Mouse (Mus musculus) R1 (cell line): ENCODE results near the gene Chchd5.
A peak's percentile ranks its signal among the peaks of the same experiment; 100 is the strongest.

Experiments
- DNase-seq: peaks from one replicate; pipeline ENCODE4 v3.0.0-alpha.2; 2018; ENCODE audit warnings: low read depth, low spot score

Chchd5 gene

GRCm38 (mm10) chr2:129129412-129129929, at the start of gene Chchd5:
TSS of gene Chchd5 (plus strand) at chr2:129129700.
- peak; percentile 100 for DNase-seq

- no peak for DNase-seq
Observed at GRCm38 (mm10) chr2:129081097-129081496, 48.4 kb upstream of the Chchd5 start.

GRCm38 (mm10) chr2:129083514-129083913, 46.0 kb upstream of the Chchd5 start:
- no peak for DNase-seq

GRCm38 (mm10) chr2:129084959-129085358, 44.5 kb upstream of the Chchd5 start:
- peak; percentile 50 for DNase-seq

GRCm38 (mm10) chr2:129087520-129087919, 42.0 kb upstream of the Chchd5 start:
- DNase-seq = no peak

- DNase-seq = no peak
Observed at GRCm38 (mm10) chr2:129090370-129090769, 39.1 kb upstream of the Chchd5 start.

- no peak for DNase-seq
Observed at GRCm38 (mm10) chr2:129092810-129093209, 36.7 kb upstream of the Chchd5 start.

- peak; percentile 23 for DNase-seq
Observed at GRCm38 (mm10) chr2:129093926-129094724, 35.4 kb upstream of the Chchd5 start.

GRCm38 (mm10) chr2:129100784-129101310, 28.7 kb upstream of the Chchd5 start, which contains the start of gene Polr1b:
TSS of gene Polr1b (plus strand) at chr2:129100995.
- DNase-seq = peak; percentile 98

GRCm38 (mm10) chr2:129112924-129113323, 16.6 kb upstream of the Chchd5 start:
- no peak for DNase-seq

- DNase-seq = no peak
Observed at GRCm38 (mm10) chr2:129115706-129116367, 13.7 kb upstream of the Chchd5 start.

GRCm38 (mm10) chr2:129116368-129116739, 13.1 kb upstream of the Chchd5 start:
- DNase-seq = no peak

GRCm38 (mm10) chr2:129118061-129118460, 11.4 kb upstream of the Chchd5 start:
- DNase-seq = no peak

GRCm38 (mm10) chr2:129121986-129122385, 7.5 kb upstream of the Chchd5 start:
- DNase-seq = peak; percentile 44

GRCm38 (mm10) chr2:129129987-129130545, 566 bp downstream of the Chchd5 start:
- DNase-seq = peak; percentile 44

- DNase-seq = no peak
Observed at GRCm38 (mm10) chr2:129130776-129131175, 1.3 kb downstream of the Chchd5 start.

GRCm38 (mm10) chr2:129132231-129132630, 2.7 kb downstream of the Chchd5 start:
- DNase-seq = no peak

- DNase-seq = no peak
Observed at GRCm38 (mm10) chr2:129133006-129133805, 3.7 kb downstream of the Chchd5 start.

GRCm38 (mm10) chr2:129139906-129140305, 10.4 kb downstream of the Chchd5 start:
- DNase-seq = no peak

- DNase-seq = peak; percentile 91
Observed at GRCm38 (mm10) chr2:129148836-129149235, 19.3 kb downstream of the Chchd5 start.

GRCm38 (mm10) chr2:129150386-129150785, 20.9 kb downstream of the Chchd5 start:
- DNase-seq = no peak
